Mouse (Mus musculus) midbrain, embryonic 11.5 days (tissue): ENCODE measurements around the gene Atp8a1. TPM values are rescaled to one million over a fixed set of nuclear protein-coding genes. Genes with fewer than 3 reads are reported as not detected.

Experiments
- ATAC-seq: fragments of 200-750 bp; cut with Nextera tagmentation; 2 replicates; pipeline ENCODE4 v1.8.0; 2017; ENCODE audit warnings: moderate TSS enrichment, moderate library complexity; ENCODE audit not compliant: low FRiP score
- DNase-seq: peaks from one replicate; pipeline ENCODE4 v3.0.0; 2015; ENCODE audit warnings: low spot score; ENCODE audit errors: missing footprints
- H3K27ac ChIP-seq: fragments of 300-500 bp; sonication (generic); 2 replicates; pipeline ENCODE4 v1.5.1; 2014; ENCODE audit warnings: low read depth, low read length
- H3K27me3 ChIP-seq: fragments of 300-500 bp; sonication (generic); 2 replicates; pipeline ENCODE4 v1.6.1; 2014; ENCODE audit warnings: mild to moderate bottlenecking, low read length, moderate library complexity, mixed read lengths; ENCODE audit not compliant: control insufficient read depth, insufficient read depth
- H3K36me3 ChIP-seq: fragments of 300-500 bp; sonication (generic); 2 replicates; pipeline ENCODE4 v1.6.1; 2014; ENCODE audit warnings: mild to moderate bottlenecking, low read length, moderate library complexity, mixed read lengths; ENCODE audit not compliant: control insufficient read depth, insufficient read depth
- H3K4me1 ChIP-seq: fragments of 300-500 bp; sonication (generic); 2 replicates; pipeline ENCODE4 v1.6.1; 2014; ENCODE audit warnings: low read length; ENCODE audit not compliant: control insufficient read depth, insufficient read depth
- H3K4me2 ChIP-seq: fragments of 300-500 bp; sonication (generic); 2 replicates; pipeline ENCODE4 v1.6.1; 2014; ENCODE audit warnings: mild to moderate bottlenecking, moderate library complexity
- H3K4me3 ChIP-seq: fragments of 300-500 bp; sonication (generic); 2 replicates; pipeline ENCODE4 v1.5.1; 2014; ENCODE audit warnings: low read depth, low read length
- H3K9ac ChIP-seq: fragments of 300-500 bp; sonication (generic); 2 replicates; pipeline ENCODE4 v1.6.1; 2014; ENCODE audit warnings: low read length
- H3K9me3 ChIP-seq: fragments of 300-500 bp; sonication (generic); 2 replicates; pipeline ENCODE4 v1.6.1; 2016; ENCODE audit warnings: low read length; ENCODE audit not compliant: control insufficient read depth
- WGBS: fragments of 180-500 bp; shearing (Covaris S2); extraction: QIAGEN DNeasy Blood & Tissue Kit; methylation state at CpG from one replicate; pipeline ENCODE4 v1.1.7; 2014; 5-methylcytosine and 5-hydroxymethylcytosine counted together
- polyA plus RNA-seq: library from polyadenylated mRNA; unstranded; fragments of >200 nt; fragmentation: Nextera tagmentation; extraction: Ambion mirVana; gene quantifications from 2 replicates; pipeline ENCODE4 v1.2.1, GENCODE M21; 2014

Gene Atp8a1
- polyA plus RNA-seq, 1 experiment from 2014 or later: 31.9 TPM

GRCm38 (mm10) chr5:67753057-67753456 lies 94.2 kb downstream of the Atp8a1 start:
- Histone ChIP-seq H3K4me2 (peak overlapping the region; percentile 24; the same call in 1 of the 2 replicates), H3K36me3 (no peaks in the 10 kb centered on the region), H3K4me3 (no peak overlapping the region), H3K9ac (no peak overlapping the region), H3K4me1 (peaks cover 18% of the 10 kb centered on the region), H3K9me3 (no peaks in the 10 kb centered on the region), H3K27ac (peak overlapping the region; percentile 60), H3K27me3 (no peaks in the 10 kb centered on the region)
- 15% methylated on average over 2 of the region's 2 CpGs for WGBS
- DNase-seq (no peak), ATAC-seq (peak; percentile 80)

- Histone ChIP-seq H3K4me1 (peaks cover 18% of the 10 kb centered on the region), H3K9ac (peak overlapping the region; percentile 13; the same call in 1 of the 2 replicates), H3K4me2 (peak overlapping the region; percentile 24; the same call in 1 of the 2 replicates), H3K27me3 (no peaks in the 10 kb centered on the region), H3K4me3 (no peak overlapping the region), H3K9me3 (no peaks in the 10 kb centered on the region), H3K27ac (peak overlapping the region; percentile 60), H3K36me3 (no peaks in the 10 kb centered on the region)
- WGBS: 16% methylated on average over 10 of the region's 10 CpGs
- peak; percentile 79 for ATAC-seq
- peak; percentile 94 for DNase-seq
Observed at GRCm38 (mm10) chr5:67752629-67753028, 94.6 kb downstream of the Atp8a1 start.

- peak; percentile 59 for ATAC-seq
- Histone ChIP-seq H3K9ac (no peak overlapping the region), H3K9me3 (no peaks in the 10 kb centered on the region), H3K4me1 (peaks cover 18% of the 10 kb centered on the region), H3K4me3 (no peak overlapping the region), H3K36me3 (no peaks in the 10 kb centered on the region), H3K27me3 (no peaks in the 10 kb centered on the region), H3K4me2 (no peak overlapping the region), H3K27ac (peak overlapping the region; percentile 60; the same call in 1 of the 2 replicates)
- peak; percentile 92 for DNase-seq
- 22% methylated on average over 3 of the region's 3 CpGs for WGBS
Observed at GRCm38 (mm10) chr5:67752007-67752406, 95.2 kb downstream of the Atp8a1 start.

DNA sequence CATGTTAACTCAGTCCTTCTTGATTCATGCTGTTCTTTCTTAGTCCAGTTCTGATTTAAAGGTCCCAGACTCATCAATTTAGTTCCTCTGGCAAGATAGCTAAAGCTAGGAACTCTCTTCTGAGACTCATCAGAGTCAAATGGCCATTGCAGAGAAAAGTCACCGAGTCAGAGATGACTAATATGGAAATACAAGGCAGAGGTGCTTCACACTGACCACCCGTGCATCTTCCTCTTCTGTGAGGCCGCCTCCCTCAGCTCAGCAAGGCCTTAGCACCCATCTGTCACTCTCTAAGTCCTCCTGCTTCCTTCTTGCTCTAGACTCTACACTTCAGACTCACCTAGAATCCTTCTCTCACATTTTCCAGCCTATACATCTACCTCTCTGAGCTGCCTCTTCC lies 108.0 kb downstream of the Atp8a1 start:
- H3K4me1 ChIP-seq: no peaks in the 10 kb centered on the region
- no peaks in the 10 kb centered on the region for H3K27me3 ChIP-seq
- H3K4me2 ChIP-seq: no peak overlapping the region
- peaks cover 3% of the 10 kb centered on the region for H3K9me3 ChIP-seq
- no peak overlapping the region for H3K4me3 ChIP-seq
- no peak for ATAC-seq
- WGBS: 90% methylated on average over 3 of the region's 3 CpGs
- DNase-seq: no peak
- no peak overlapping the region for H3K27ac ChIP-seq
- no peak overlapping the region for H3K9ac ChIP-seq
- peaks cover 2% of the 10 kb centered on the region; the same call in 1 of the 2 replicates for H3K36me3 ChIP-seq

DNA sequence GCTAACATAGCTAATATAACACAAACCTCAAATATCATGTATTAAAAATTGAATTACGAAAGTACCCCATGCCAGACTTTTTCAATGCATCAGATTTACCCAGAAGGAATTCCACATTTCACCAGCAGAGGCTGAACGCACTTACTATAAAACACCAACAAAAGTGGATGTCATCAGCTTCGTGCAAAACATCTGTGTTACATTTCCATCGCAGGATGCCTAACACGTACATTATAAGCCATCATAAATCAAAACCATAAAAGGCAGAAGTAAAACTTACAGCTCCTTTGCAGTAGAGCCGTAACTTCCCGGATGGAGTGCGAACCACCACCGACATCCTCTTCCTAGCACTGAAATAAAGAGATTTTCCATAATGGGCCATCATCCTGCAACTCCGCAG lies 109.1 kb downstream of the Atp8a1 start:
- H3K4me1 ChIP-seq: no peaks in the 10 kb centered on the region
- H3K36me3 ChIP-seq: peaks cover 2% of the 10 kb centered on the region; the same call in 1 of the 2 replicates
- H3K4me2 ChIP-seq: no peak overlapping the region
- H3K9ac ChIP-seq: no peak overlapping the region
- DNase-seq (no peak), ATAC-seq (no peak)
- no peak overlapping the region for H3K4me3 ChIP-seq
- H3K27me3 ChIP-seq: no peaks in the 10 kb centered on the region
- H3K27ac ChIP-seq: no peak overlapping the region
- WGBS: 93% methylated on average over 10 of the region's 10 CpGs
- H3K9me3 ChIP-seq: peaks cover 3% of the 10 kb centered on the region

DNA sequence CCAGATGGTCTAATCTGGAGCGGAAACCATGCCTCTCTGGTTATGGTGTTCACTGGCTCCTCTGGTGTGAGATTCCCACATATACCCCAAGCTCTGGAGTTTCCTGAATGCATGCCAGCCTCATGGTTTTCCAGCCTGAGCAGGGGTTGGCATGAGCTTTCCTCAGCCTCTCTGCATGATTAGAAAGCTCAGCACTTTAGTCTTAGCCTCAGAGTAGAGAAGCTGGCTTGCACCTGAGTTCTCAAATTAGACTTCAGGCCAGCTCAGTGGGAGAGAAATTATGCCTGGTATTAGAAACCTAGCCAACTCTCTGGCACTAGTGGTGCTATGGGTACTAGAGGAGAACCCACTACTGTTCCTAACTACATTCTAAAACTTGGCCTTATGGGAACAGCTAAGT lies 111.5 kb downstream of the Atp8a1 start:
- Histone ChIP-seq H3K36me3 (peaks cover 2% of the 10 kb centered on the region; the same call in 1 of the 2 replicates), H3K9me3 (peaks cover 3% of the 10 kb centered on the region), H3K27ac (no peak overlapping the region), H3K9ac (no peak overlapping the region), H3K4me3 (no peak overlapping the region), H3K4me1 (no peaks in the 10 kb centered on the region), H3K4me2 (no peak overlapping the region), H3K27me3 (no peaks in the 10 kb centered on the region)
- DNase-seq: no peak
- 94% methylated on average over 1 of the region's 1 CpGs for WGBS
- no peak for ATAC-seq

GRCm38 (mm10) chr5:67733551-67734258 lies 113.5 kb downstream of the Atp8a1 start:
- DNase-seq (no peak), ATAC-seq (no peak)
- no peaks in the 10 kb centered on the region for H3K4me1 ChIP-seq
- no peak overlapping the region for H3K27ac ChIP-seq
- no peak overlapping the region for H3K4me2 ChIP-seq
- H3K9ac ChIP-seq: no peak overlapping the region
- no peak overlapping the region for H3K4me3 ChIP-seq
- 79% methylated on average over 9 of the region's 9 CpGs for WGBS
- peaks cover 2% of the 10 kb centered on the region for H3K36me3 ChIP-seq
- no peaks in the 10 kb centered on the region for H3K27me3 ChIP-seq
- H3K9me3 ChIP-seq: peaks cover 3% of the 10 kb centered on the region

DNA sequence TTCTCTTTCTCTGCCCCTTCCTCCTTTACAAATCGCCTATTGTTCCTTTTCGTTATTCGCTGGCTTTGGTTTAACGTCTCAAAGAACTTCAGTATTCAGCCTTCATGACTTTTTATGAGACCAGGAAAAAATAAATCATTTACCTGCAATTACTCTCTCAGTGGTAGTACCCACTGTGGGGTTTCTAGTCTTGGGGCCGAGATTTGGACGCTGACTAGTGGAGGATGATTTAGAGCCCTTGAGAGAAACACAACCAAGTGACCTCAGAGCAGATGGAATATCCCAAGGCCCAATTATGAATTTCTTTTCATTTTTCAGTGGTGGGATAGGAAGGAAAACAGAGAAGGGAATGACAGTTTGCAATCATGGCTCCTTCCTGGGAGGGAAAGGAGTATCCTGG lies 114.1 kb downstream of the Atp8a1 start:
- Histone ChIP-seq H3K9me3 (peaks cover 3% of the 10 kb centered on the region), H3K4me3 (no peak overlapping the region), H3K9ac (no peak overlapping the region), H3K27me3 (no peaks in the 10 kb centered on the region), H3K27ac (no peak overlapping the region), H3K4me2 (no peak overlapping the region), H3K36me3 (peaks cover 2% of the 10 kb centered on the region), H3K4me1 (no peaks in the 10 kb centered on the region)
- DNase-seq: no peak
- WGBS: 86% methylated on average over 6 of the region's 6 CpGs
- no peak for ATAC-seq

DNA sequence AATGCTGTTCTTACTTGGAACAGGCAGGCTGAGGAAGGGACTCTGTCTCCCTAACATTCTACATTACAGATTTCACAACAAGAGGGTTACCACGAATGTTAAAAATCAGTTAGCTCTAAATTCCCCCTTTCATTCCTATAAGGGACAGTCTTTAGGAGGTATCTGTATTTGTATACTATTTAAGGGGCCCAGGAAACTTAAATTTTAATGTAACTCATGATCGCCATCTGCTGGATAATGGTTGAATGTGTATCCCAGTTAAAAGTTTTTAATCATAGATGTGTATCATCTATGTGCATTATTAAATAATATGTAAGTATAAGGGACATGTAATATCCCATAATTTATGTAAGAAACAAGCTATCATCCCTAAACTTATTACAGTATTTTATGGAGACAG lies 119.5 kb downstream of the Atp8a1 start:
- DNase-seq (peak; percentile 91), ATAC-seq (no peak; the same call in 1 of the 2 replicates)
- Histone ChIP-seq H3K4me3 (no peak overlapping the region), H3K36me3 (no peaks in the 10 kb centered on the region; the same call in 1 of the 2 replicates), H3K9me3 (no peaks in the 10 kb centered on the region), H3K4me2 (no peak overlapping the region), H3K4me1 (no peaks in the 10 kb centered on the region), H3K27ac (no peak overlapping the region), H3K27me3 (no peaks in the 10 kb centered on the region), H3K9ac (no peak overlapping the region)
- WGBS: 15% methylated on average over 2 of the region's 2 CpGs
